Mouse (Mus musculus) cerebellum, postnatal 10 days (tissue): Measurements from ENCODE around the gene Defb33.

Experiments
- DNase-seq, 2 experiments: peaks; one replicate each; pipeline ENCODE4 v3.0.0; 2021; ENCODE audit warnings: mixed read lengths in 2 of 2

The Defb33 gene

GRCm38 (mm10) chr8:20892369-20892768, at the start of gene Defb33:
Gene Defb33 (plus strand): TSS chr8:20892669.
- no peak for DNase-seq

- DNase-seq, result no peak
Observed at GRCm38 (mm10) chr8:20874608-20875007, 17.9 kb upstream of the Defb33 start.

- no peak for DNase-seq
Observed at GRCm38 (mm10) chr8:20902527-20902926, 10.1 kb downstream of the Defb33 start, which contains the start of gene Gm15056. Gene Gm15056 (minus strand): TSS chr8:20902627.

- DNase-seq, result no peak
Observed at GRCm38 (mm10) chr8:20907119-20907518, 14.7 kb downstream of the Defb33 start.

- no peak for DNase-seq
Observed at GRCm38 (mm10) chr8:20908256-20908655, 15.8 kb downstream of the Defb33 start.

- DNase-seq, result no peak
Observed at GRCm38 (mm10) chr8:20912288-20912687, 19.8 kb downstream of the Defb33 start.

- no peak for DNase-seq
Observed at GRCm38 (mm10) chr8:20921971-20922370, 29.5 kb downstream of the Defb33 start, which contains the start of gene Gm6040. Gene Gm6040 (minus strand): TSS chr8:20922071.

- no peak for DNase-seq
Observed at GRCm38 (mm10) chr8:20944610-20945009, 52.1 kb downstream of the Defb33 start, which contains the start of gene AY761185. Gene AY761185 (minus strand): TSS chr8:20944710.
